Mouse (Mus musculus) brown adipose tissue, adult 24 weeks (tissue): ENCODE data around the gene Dgcr2. TPM values are rescaled to one million over a fixed set of nuclear protein-coding genes. Genes with fewer than 3 reads are reported as not detected.
A peak's percentile ranks its signal among the peaks of the same experiment; 100 is the strongest.

Experiments used
- H3K27ac ChIP-seq: fragments of 200-500 bp; replicated peaks from 2 replicates; pipeline ENCODE4 v1.5.1; 2012; ENCODE audit warnings: low read depth, mild to moderate bottlenecking, low read length
- H3K4me1 ChIP-seq: fragments of 200-500 bp; 2 replicates; pipeline ENCODE4 v1.6.1; 2012; ENCODE audit warnings: low read length, mixed read lengths; ENCODE audit not compliant: control insufficient read depth, insufficient read depth, insufficient read length
- H3K4me3 ChIP-seq: fragments of 200-500 bp; 2 replicates; pipeline ENCODE4 v1.5.1; 2012; ENCODE audit warnings: low read depth, mild to moderate bottlenecking, low read length, moderate library complexity; ENCODE audit not compliant: insufficient read depth
- polyA plus RNA-seq: library from polyadenylated mRNA; stranded (reverse); fragments of >200 nt; gene quantifications from 2 replicates; pipeline ENCODE4 v1.2.4, GENCODE M21; 2012; ENCODE audit not compliant: missing spikeins, insufficient read depth, insufficient read length

Dgcr2 gene
- polyA plus RNA-seq, 1 experiment = 15.5 TPM

GRCm38 (mm10) chr16:17799584-17799983 is 98.8 kb downstream of the Dgcr2 start:
- H3K27ac ChIP-seq = no peak overlapping the region
- no peak overlapping the region for H3K4me3 ChIP-seq
- no peaks in the 10 kb centered on the region; the same call in 1 of the 2 replicates for H3K4me1 ChIP-seq

GRCm38 (mm10) chr16:17798321-17799180 is 99.8 kb downstream of the Dgcr2 start:
- H3K27ac ChIP-seq = no peak overlapping the region
- H3K4me1 ChIP-seq = no peaks in the 10 kb centered on the region; the same call in 1 of the 2 replicates
- H3K4me3 ChIP-seq = peak overlapping the region; percentile 67

GRCm38 (mm10) chr16:17797812-17798311 is 100.5 kb downstream of the Dgcr2 start:
- Histone ChIP-seq H3K27ac (0 out of 2 replicates have a peak overlapping the region, but pooled peaks have one; percentile 15), H3K4me3 (peak overlapping the region; percentile 67), H3K4me1 (no peaks in the 10 kb centered on the region; the same call in 1 of the 2 replicates)

GRCm38 (mm10) chr16:17796971-17797811 is 101.2 kb downstream of the Dgcr2 start, which contains the start of gene Scarf2:
Gene Scarf2 (plus strand): TSS chr16:17797282.
- Histone ChIP-seq H3K27ac (0 out of 2 replicates have a peak within 1 kb of the TSS, but pooled peaks have one; percentile 15), H3K4me1 (no peaks in the 10 kb centered on the region; the same call in 1 of the 2 replicates), H3K4me3 (peak within 1 kb of the TSS; percentile 67)

GRCm38 (mm10) chr16:17796519-17796918 is 101.8 kb downstream of the Dgcr2 start:
- no peak overlapping the region for H3K27ac ChIP-seq
- H3K4me3 ChIP-seq = peak overlapping the region; percentile 44
- no peaks in the 10 kb centered on the region; the same call in 1 of the 2 replicates for H3K4me1 ChIP-seq

GRCm38 (mm10) chr16:17795643-17796042 is 102.7 kb downstream of the Dgcr2 start:
- Histone ChIP-seq H3K4me1 (no peaks in the 10 kb centered on the region; the same call in 1 of the 2 replicates), H3K27ac (no peak overlapping the region), H3K4me3 (no peak overlapping the region)

GRCm38 (mm10) chr16:17794047-17794446 is 104.3 kb downstream of the Dgcr2 start:
- Histone ChIP-seq H3K4me3 (no peak overlapping the region), H3K4me1 (no peaks in the 10 kb centered on the region; the same call in 1 of the 2 replicates), H3K27ac (no peak overlapping the region)

GRCm38 (mm10) chr16:17792728-17793127 is 105.6 kb downstream of the Dgcr2 start:
- H3K27ac ChIP-seq = no peak overlapping the region
- H3K4me1 ChIP-seq = no peaks in the 10 kb centered on the region
- no peak overlapping the region for H3K4me3 ChIP-seq

Other genes with a start within 250 kb of the Dgcr2 start
- 14.7 and 16.2 TPM in 2 replicates for gene Med15, start 165.7 kb downstream of the Dgcr2 start, polyA plus RNA-seq
- 10.2 and 19.0 TPM in 2 replicates for gene Klhl22, start 138.9 kb downstream of the Dgcr2 start, polyA plus RNA-seq
- 0.92 and 1.8 TPM in 2 replicates for gene Scarf2, start 101.3 kb downstream of the Dgcr2 start, polyA plus RNA-seq
- not detected in 2 replicates for gene B830017H08Rik, start 65.4 kb downstream of the Dgcr2 start, polyA plus RNA-seq
- 1.5 and 2.1 TPM in 2 replicates for gene Car15, start 60.2 kb downstream of the Dgcr2 start, polyA plus RNA-seq
- not detected in 2 replicates for gene Gm20518, start 6.9 kb downstream of the Dgcr2 start, polyA plus RNA-seq
- 0.28 TPM in 1 of 2 replicates, not detected in the other for gene Tssk1, start 4.3 kb downstream of the Dgcr2 start, polyA plus RNA-seq
- gene Tssk2, start 75 bp upstream of the Dgcr2 start, polyA plus RNA-seq = not detected in 2 replicates
- gene Ess2, start 12.8 kb upstream of the Dgcr2 start, polyA plus RNA-seq = 8.3 and 8.8 TPM in 2 replicates
- gene Gsc2, start 16.5 kb upstream of the Dgcr2 start, polyA plus RNA-seq = not detected in 2 replicates
- gene Slc25a1, start 29.7 kb upstream of the Dgcr2 start, polyA plus RNA-seq = 1,001 and 1,166 TPM in 2 replicates
- gene Vpreb2, start 81.9 kb upstream of the Dgcr2 start, polyA plus RNA-seq = not detected in 2 replicates
- gene Dgcr6, start 154.3 kb upstream of the Dgcr2 start, polyA plus RNA-seq = 125 and 134 TPM in 2 replicates
- 14.8 and 27.5 TPM in 2 replicates for gene Prodh, start 191.6 kb upstream of the Dgcr2 start, polyA plus RNA-seq
- not detected in 2 replicates for gene Rtn4r, start 229.1 kb upstream of the Dgcr2 start, polyA plus RNA-seq